Mouse (Mus musculus) CD4-positive helper T cell, adult 2 months (primary cell): ENCODE results near the gene Mcu.
A peak's percentile ranks its signal among the peaks of the same experiment; 100 is the strongest.

Experiments used
- DNase-seq: peaks from one replicate; pipeline ENCODE4 v3.0.0-alpha.2; 2012; ENCODE audit warnings: low read depth, missing footprints, low spot score

The Mcu gene

GRCm38 (mm10) chr10:59537579-59537978 is 78.9 kb downstream of the Mcu start:
- no peak for DNase-seq

- no peak for DNase-seq
Measured at GRCm38 (mm10) chr10:59532256-59532655, 84.2 kb downstream of the Mcu start.

- DNase-seq = no peak
Measured at GRCm38 (mm10) chr10:59527819-59528218, 88.7 kb downstream of the Mcu start.

GRCm38 (mm10) chr10:59527311-59527710 is 89.2 kb downstream of the Mcu start:
- no peak for DNase-seq

- no peak for DNase-seq
Measured at GRCm38 (mm10) chr10:59524675-59525074, 91.8 kb downstream of the Mcu start.

GRCm38 (mm10) chr10:59523826-59524331 is 92.6 kb downstream of the Mcu start:
- DNase-seq = no peak

GRCm38 (mm10) chr10:59520701-59521100 is 95.8 kb downstream of the Mcu start:
- no peak for DNase-seq

- DNase-seq = no peak
Measured at GRCm38 (mm10) chr10:59519411-59519810, 97.1 kb downstream of the Mcu start.

GRCm38 (mm10) chr10:59517201-59517600 is 99.3 kb downstream of the Mcu start:
- no peak for DNase-seq

GRCm38 (mm10) chr10:59514739-59515464 is 101.6 kb downstream of the Mcu start:
- DNase-seq = no peak

- DNase-seq = peak; percentile 5
Measured at GRCm38 (mm10) chr10:59512173-59512572, 104.3 kb downstream of the Mcu start.

GRCm38 (mm10) chr10:59511427-59511963 is 105.0 kb downstream of the Mcu start:
- DNase-seq = peak; percentile 29

GRCm38 (mm10) chr10:59510713-59511426 is 105.6 kb downstream of the Mcu start:
- no peak for DNase-seq

GRCm38 (mm10) chr10:59509197-59509596 is 107.3 kb downstream of the Mcu start:
- DNase-seq = no peak

- DNase-seq = no peak
Measured at GRCm38 (mm10) chr10:59506711-59507110, 109.8 kb downstream of the Mcu start.

GRCm38 (mm10) chr10:59504291-59504690 is 112.2 kb downstream of the Mcu start:
- no peak for DNase-seq

GRCm38 (mm10) chr10:59503433-59504210 is 112.9 kb downstream of the Mcu start:
- DNase-seq = no peak

- DNase-seq = no peak
Measured at GRCm38 (mm10) chr10:59502381-59502780, 114.1 kb downstream of the Mcu start.

GRCm38 (mm10) chr10:59501761-59502160 is 114.7 kb downstream of the Mcu start:
- DNase-seq = no peak

GRCm38 (mm10) chr10:59500225-59500624 is 116.3 kb downstream of the Mcu start:
- DNase-seq = no peak

GRCm38 (mm10) chr10:59497019-59497418 is 119.5 kb downstream of the Mcu start:
- DNase-seq = no peak

- DNase-seq = no peak
Measured at GRCm38 (mm10) chr10:59494917-59495316, 121.6 kb downstream of the Mcu start.
